Mouse (Mus musculus): ENCODE results near the gene Usp21.
"Not testable (repeated sequence)": the region's sequence is repeated elsewhere in the genome, so short reads cannot be mapped to it uniquely, and the experiment has no call there.

Gene Usp21

GRCm38 (mm10) chr1:171287136-171288081, at the start of gene Usp21:
TSS of gene Usp21 (minus strand) at chr1:171287991.
- DNase-seq (ENCODE audit: low spot score), result peak; percentile 92

DNA sequence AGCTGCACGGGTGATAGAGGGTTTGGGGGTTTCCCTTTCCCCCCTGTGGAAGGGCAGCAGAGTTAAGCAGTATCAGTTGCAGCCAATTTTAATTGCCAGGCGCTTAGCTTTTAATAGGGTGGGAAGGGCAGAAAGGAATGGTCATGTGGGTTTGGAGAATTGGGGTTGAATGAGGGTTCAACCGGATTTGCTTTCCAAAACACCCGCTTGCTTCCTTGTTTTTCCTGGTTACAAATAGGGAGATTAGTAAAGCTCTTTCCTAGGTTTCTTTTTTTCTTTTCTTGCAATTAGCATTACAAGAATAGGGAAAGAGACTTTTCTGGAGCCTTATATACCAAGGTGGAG, 42.4 kb upstream of the Usp21 start:
- peak; percentile 50 for DNase-seq (ENCODE audit: low spot score)

- DNase-seq (ENCODE audit: low spot score), result no peak
Observed at GRCm38 (mm10) chr1:171329433-171330215, 41.8 kb upstream of the Usp21 start.

DNA sequence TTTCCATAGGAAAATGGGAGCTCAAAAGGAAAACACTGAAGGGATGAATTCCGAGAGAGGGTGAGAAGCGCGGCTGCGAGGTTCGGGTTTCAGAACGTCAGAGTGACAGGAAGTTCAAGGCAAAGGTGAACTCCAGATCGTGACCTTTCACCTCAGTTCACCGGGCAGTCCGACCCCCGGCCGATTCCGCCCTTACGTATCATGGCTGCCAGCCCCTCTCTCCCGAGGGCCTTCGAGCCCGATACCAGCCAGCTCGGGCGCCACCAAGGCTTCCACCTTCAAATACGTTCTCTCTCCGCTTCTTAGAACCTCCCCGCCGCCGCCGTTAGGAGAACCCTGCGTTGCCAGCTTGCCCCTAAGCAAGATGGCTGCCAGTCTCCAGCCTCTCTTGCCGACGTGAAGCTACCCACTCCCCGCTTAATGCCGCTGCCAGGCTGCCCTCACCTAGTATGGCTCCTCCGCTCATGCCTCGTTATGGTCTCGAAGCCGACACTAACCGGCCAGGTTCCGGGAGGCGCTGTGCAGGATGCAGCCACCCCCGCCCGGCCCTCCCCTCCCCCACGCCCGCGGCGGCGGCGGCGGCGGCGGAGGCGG, 41.1 kb upstream of the Usp21 start, which contains the start of gene Dedd:
Gene Dedd (plus strand): TSS at position 307 of the 594 bp plus-strand sequence.
- peak; percentile 96 for DNase-seq (ENCODE audit: low spot score)

- no peak for DNase-seq (ENCODE audit: low spot score)
Observed at GRCm38 (mm10) chr1:171328244-171328643, 40.5 kb upstream of the Usp21 start.

DNA sequence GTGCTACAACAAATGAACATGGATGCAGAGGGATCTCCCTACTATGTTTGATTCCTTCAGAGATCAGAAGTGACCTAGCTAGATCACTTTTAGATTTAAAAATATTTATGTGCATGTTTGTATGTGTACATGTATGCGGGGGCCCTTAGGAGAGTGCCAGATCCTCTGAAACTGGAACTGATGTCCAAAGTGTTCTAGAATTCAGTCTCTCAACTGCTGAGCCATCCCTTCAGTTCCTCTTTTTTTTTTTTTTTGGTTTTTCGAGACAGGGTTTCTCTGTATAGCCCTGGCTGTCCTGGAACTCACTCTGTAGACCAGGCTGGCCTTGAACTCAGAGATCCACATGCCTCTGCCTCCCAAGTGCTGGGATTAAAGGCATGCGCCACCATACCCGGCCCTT, 38.8 kb upstream of the Usp21 start:
- DNase-seq (ENCODE audit: low spot score), result not testable (repeated sequence)

DNA sequence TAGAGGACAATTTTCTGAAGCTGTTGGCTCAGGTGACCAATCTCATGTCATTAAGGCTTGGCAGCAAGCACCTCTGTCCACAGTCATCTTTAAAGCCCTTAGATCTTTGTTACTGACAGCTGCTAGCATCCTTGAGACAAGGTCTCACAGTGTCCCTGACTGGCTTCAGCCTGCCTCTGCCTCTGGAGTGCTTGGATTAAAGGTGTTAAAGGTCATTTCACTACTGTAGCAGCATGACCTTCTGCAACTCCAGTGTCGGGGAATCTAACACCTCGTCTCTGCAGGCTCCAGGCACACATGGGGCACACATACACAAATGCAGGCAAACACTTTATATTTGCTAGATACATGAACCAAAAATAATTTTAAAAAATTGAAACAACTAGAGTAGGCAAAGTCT, 37.8 kb upstream of the Usp21 start:
- no peak for DNase-seq (ENCODE audit: low spot score)

GRCm38 (mm10) chr1:171322012-171322411, 34.2 kb upstream of the Usp21 start:
- no peak for DNase-seq (ENCODE audit: low spot score)

DNA sequence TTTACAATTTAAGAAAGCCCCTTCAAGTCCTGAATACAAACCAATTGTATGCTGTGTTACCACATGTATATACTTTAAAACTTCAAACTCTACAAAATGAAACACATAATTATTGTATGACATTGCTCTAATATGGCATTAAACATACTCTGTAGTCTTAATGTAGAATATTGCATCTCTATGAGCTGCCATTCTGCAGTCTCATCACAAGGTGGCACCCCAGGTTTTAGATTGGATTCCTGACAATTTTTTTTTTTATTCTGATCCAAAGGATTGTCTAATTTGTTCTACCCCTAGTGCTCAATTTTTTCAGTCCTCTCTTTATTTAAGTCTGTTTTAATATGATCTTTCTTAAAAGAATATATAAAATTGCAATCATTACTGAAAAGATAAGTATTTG, 33.6 kb upstream of the Usp21 start:
- peak; percentile 48 for DNase-seq (ENCODE audit: low spot score)

- DNase-seq (ENCODE audit: low spot score), result no peak
Observed at GRCm38 (mm10) chr1:171320151-171320550, 32.4 kb upstream of the Usp21 start.

- DNase-seq (ENCODE audit: low spot score), result no peak
Observed at GRCm38 (mm10) chr1:171319748-171320147, 32.0 kb upstream of the Usp21 start.

GRCm38 (mm10) chr1:171309321-171309720, 21.5 kb upstream of the Usp21 start:
- DNase-seq (ENCODE audit: low spot score), result peak; percentile 50

DNA sequence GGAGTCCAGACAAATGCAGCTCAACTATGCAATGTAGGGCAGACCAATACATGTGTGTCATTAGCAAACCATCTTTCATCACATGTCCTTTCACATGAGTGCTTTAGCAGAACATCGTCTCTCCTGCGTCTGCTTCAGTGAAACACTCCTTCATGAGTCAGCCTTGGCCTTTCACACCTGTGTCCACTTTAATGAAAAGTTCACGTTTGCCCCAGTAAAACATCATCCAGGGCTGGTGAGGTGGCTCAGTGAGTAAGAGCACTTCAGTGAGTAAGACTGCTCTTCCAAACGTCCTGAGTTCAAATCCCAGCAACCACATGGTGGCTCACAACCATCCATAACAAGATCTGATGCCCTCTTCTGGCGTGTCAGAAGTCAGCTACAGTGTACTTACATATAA, 18.4 kb upstream of the Usp21 start:
- not testable (repeated sequence) for DNase-seq (ENCODE audit: low spot score)

DNA sequence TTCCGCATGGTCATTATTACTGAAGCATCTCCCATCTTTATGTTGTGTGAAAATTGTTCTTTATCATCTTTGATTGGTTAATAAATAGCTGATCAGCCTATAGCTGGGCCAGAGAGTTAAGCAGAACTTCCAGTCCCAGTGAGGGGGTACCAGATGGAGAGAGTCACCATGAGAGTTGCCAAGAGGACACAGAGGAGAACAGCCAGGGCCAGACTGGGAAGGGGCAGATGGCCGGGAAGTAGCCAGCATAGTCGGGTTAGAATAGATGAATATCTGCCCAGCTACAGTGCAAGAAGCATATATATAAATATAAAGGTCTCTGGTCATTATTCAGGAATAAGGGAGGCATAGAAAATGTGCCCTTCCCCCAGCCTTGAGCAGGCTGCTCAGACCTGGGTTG, 10.4 kb upstream of the Usp21 start:
- no peak for DNase-seq (ENCODE audit: low spot score)

DNA sequence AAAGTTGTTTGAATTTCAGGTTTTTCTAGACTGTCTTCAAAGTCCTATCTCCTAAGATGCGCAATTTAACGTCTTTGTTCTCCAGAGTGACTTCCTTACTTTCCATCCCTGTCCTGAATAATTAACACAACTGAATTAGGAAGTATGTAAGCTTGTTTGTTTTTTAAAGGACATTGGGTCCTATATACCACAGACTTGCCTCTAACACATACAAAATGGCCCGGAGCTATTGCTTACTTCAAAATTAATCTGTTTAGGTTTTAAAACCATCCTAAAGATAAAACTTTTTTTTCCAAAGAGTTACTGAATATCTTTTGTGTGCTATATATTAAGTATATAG, 7.2 kb upstream of the Usp21 start:
- DNase-seq (ENCODE audit: low spot score), result no peak

GRCm38 (mm10) chr1:171294298-171295062, 6.7 kb upstream of the Usp21 start, which contains the start of gene Ufc1:
TSS of gene Ufc1 (minus strand) at chr1:171295024.
- DNase-seq (ENCODE audit: low spot score), result peak; percentile 94

- peak; percentile 33 for DNase-seq (ENCODE audit: low spot score)
Observed at GRCm38 (mm10) chr1:171293906-171294297, 6.1 kb upstream of the Usp21 start.

DNA sequence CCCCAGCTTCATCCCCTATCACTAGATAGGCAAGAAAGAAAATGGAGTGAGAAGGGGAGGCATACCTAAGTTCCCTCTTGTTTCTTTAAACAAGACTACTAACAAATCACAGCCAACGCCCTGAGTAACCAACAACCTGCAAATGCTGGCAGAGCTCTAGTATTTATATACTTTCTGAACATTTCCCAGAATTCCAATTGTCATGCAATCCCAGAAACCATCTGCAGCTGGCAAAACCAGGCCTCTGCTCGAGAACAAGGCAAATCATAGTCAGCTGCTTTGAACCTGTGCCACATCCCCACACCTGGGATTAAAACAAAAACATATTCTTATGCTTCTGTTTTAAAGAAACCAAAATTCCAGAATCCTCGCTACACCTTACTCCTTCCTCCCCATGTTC, 5.6 kb upstream of the Usp21 start:
- no peak for DNase-seq (ENCODE audit: low spot score)

GRCm38 (mm10) chr1:171288328-171288727, 537 bp upstream of the Usp21 start:
- no peak for DNase-seq (ENCODE audit: low spot score)

DNA sequence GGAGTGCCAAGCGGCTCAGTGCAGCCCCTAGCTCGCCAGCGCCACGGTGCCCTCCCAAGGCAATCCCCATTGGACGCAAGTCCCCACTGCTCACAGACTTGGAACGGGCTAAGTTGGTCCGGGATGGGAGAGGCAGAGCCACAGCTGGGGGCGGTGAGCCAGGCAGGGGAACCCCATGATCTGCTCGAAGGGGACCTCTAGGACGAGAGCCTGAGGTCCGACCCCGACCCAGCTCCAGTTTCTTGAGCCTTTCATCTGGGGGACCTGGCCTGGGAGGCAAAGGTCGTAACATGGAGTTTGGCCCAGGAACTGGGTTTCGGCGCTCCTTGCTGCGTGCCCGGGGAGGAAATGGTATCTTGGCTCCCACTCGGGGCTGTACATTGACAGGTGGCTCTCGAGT, 1.3 kb downstream of the Usp21 start:
- DNase-seq (ENCODE audit: low spot score), result no peak

DNA sequence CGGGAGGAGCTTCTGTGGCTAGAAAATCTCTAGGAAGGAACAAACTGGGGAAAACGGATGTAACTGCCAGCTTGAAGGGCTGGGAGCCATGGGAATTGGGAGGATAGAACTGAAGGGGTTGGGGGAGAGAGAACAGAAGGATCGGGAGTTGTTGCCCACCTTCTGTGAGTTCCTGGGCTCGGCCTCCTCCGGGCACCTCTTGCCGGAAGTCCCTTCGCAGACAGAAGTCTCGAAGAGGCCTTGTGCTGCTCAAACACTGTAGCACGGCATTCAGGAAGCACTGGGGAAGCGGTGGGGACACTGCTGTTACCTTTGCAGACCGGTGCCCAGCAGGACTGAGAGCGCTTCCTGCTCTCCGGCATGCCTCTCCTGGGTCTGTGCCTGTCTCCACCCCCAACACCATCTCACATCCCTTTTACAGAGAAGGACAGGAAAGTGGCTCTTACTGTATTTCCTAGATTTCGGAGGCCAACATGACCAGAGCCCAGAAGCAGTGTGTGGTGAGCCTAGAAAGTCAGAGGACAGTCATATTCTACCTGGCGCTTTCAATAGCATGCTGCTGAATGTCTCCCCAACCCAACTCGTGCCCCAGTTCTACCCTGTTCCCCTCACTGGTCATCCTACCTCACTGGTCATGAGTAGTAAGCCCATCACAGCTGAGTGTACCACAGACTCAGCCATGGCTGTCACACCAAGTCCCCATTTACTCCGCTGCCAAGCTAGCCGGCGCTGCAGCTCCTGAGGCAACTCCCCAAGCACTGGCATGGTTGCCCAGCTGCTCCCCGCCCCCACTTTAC, 2.5 kb downstream of the Usp21 start:
- no peak for DNase-seq (ENCODE audit: low spot score)
